Mouse (Mus musculus): ENCODE data around the gene Optc. TPM values are rescaled to one million over a fixed set of nuclear protein-coding genes. Genes with fewer than 3 reads are reported as not detected.

Gene Optc
- total and polyA plus RNA-seq, 2 experiments from 2014 or later: 3.7 to 10.4 TPM

DNA sequence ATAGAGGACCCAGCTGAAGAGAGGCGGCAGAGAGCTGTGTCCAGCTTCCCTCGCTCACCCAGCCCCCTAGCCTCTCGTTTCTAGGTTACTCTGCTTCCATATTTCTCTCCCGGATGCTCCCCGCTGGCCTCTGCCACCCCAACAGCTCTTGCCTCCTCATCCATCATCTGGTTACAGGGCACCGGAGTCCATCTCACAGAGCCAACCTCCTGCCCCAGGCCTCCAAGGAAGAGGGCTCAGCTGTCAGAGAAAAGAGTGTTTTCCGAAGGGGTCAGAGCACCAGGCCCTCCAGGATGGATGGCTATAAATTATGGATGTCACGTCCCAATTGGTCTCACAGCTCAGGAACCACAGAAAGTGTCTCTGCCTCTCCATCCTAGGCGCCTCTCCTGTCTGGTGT is 23.1 kb downstream of the Optc start:
- no peak overlapping the region for H3K4me3 ChIP-seq (ENCODE audit: low read length)
- peaks cover 13% of the 10 kb centered on the region for H3K4me1 ChIP-seq (ENCODE audit: insufficient read depth, low read length)
- H3K36me3 ChIP-seq (ENCODE audit: insufficient read depth, low read length): no peaks in the 10 kb centered on the region
- H3K9ac ChIP-seq (replicated peaks; ENCODE audit: low read length): no peak overlapping the region
- no peaks in the 10 kb centered on the region for H3K27me3 ChIP-seq (ENCODE audit: insufficient read depth, low read length)
- DNase-seq (ENCODE audit: low spot score) (no peak), ATAC-seq (no peak)
- TF ChIP-seq CTCF (IDR thresholded peaks at IDR 0.05; ENCODE audit: low read depth): no peak
- H3K4me2 ChIP-seq (ENCODE audit: low read depth, low read length): no peak overlapping the region
- no peak overlapping the region for H3K27ac ChIP-seq
- no peaks in the 10 kb centered on the region for H3K9me3 ChIP-seq (ENCODE audit: low read length)
- WGBS: 51% methylated on average over 9 of the region's 9 CpGs

DNA sequence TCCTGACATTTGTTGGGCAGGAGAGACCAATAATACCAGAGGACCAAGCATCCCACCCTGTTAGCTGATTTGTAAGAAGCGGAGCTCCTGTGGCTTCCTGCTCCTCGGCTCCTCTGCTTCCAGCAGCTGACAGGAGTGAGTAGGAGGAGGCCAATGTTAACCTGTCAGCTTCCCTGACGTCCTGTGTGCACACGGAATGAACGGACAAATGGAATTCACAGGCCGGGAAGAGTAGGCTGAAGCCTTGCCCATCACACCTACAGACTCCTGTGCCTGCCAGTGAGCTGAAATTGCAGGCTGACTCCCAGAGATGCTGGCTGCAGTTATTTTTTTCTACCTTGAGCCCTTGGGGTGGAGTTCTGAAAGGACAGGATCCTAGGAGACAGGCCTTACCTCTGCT is 23.7 kb downstream of the Optc start:
- Histone ChIP-seq H3K4me3 (ENCODE audit: low read length) (no peak overlapping the region), H3K9me3 (ENCODE audit: low read length) (no peaks in the 10 kb centered on the region), H3K9ac (replicated peaks; ENCODE audit: low read length) (no peak overlapping the region), H3K4me2 (ENCODE audit: low read depth, low read length) (no peak overlapping the region), H3K27ac (no peak overlapping the region), H3K27me3 (ENCODE audit: insufficient read depth, low read length) (no peaks in the 10 kb centered on the region), H3K4me1 (ENCODE audit: insufficient read depth, low read length) (peaks cover 13% of the 10 kb centered on the region), H3K36me3 (ENCODE audit: insufficient read depth, low read length) (no peaks in the 10 kb centered on the region)
- TF ChIP-seq CTCF (IDR thresholded peaks at IDR 0.05; ENCODE audit: low read depth): no peak
- DNase-seq (ENCODE audit: low spot score) (no peak), ATAC-seq (no peak)
- 63% methylated on average over 6 of the region's 6 CpGs for WGBS

DNA sequence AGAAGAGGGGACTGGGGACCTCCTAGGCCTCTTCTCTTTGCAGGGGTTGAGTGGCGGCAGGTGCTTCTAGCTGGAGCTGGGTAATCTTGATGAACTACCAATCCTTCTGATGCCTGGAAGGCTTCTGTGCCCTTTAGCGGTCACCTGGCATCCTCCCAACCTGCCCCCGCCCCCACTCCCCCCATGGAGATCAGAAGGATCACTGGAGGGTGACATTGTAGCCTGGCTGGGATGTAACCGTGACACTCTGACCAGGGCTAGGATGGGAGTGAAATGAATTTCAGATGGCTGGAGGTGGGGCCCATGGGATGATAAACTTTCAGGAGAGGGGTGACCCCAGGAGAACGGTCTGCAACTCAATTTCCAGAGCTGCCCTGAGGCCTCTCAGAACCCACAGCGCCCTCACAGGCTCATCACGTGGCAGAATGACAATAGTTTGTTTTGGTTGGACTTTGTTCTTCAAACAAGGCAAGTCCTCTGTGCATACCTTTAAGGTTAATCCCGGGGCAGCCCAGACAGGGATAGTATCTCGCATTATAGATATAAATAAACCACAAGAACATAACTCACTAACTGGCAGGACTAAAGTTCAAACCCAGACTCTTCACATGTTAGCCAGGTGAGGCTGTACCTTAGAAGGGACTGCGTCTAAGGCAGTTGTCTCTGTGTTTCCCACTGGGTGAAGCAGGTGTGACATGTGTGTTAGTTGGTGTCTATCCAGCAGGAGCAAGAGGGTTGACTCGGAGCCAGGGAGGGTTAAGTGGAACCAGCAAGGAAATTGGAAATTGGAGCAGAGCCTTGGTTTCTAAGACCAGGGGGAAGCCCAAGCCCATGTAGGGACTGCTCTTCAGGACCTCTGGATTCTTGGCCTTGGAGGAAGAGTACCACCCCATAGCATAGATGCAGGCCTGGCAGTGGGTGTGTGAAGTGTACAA is 25.2 kb downstream of the Optc start:
- WGBS: 54% methylated on average over 11 of the region's 11 CpGs
- no peaks in the 10 kb centered on the region for H3K9me3 ChIP-seq (ENCODE audit: low read length)
- H3K4me2 ChIP-seq (ENCODE audit: low read depth, low read length): no peak overlapping the region
- DNase-seq (ENCODE audit: low spot score) (no peak), ATAC-seq (no peak)
- H3K9ac ChIP-seq (replicated peaks; ENCODE audit: low read length): no peak overlapping the region
- H3K4me3 ChIP-seq (ENCODE audit: low read length): no peak overlapping the region
- no peak overlapping the region for H3K27ac ChIP-seq
- no peak for TF ChIP-seq CTCF (IDR thresholded peaks at IDR 0.05; ENCODE audit: low read depth)
- no peaks in the 10 kb centered on the region for H3K36me3 ChIP-seq (ENCODE audit: insufficient read depth, low read length)
- peaks cover 13% of the 10 kb centered on the region for H3K4me1 ChIP-seq (ENCODE audit: insufficient read depth, low read length)
- H3K27me3 ChIP-seq (ENCODE audit: insufficient read depth, low read length): no peaks in the 10 kb centered on the region

DNA sequence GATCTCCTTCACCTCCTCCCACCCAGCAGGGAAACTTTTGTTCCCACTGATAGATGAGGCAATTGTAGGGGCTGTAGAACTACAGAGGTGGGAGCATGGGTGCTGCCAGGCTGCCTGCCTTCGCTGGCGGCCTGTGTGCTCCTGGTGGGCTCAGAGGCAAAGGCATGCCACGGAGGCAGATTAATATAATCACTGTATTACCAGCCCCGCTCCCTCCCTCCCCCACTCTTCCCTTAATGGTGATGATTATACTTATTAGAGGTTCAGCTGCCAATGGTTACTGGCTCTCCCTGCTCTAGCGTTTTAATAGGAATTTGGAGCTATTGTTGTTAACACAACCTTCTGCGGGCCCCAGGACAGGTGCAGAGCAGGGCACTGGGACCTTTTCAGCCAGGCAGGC is 26.0 kb downstream of the Optc start:
- H3K36me3 ChIP-seq (ENCODE audit: insufficient read depth, low read length): no peaks in the 10 kb centered on the region
- DNase-seq (ENCODE audit: low spot score) (no peak), ATAC-seq (no peak)
- WGBS: 47% methylated on average over 6 of the region's 6 CpGs
- H3K4me2 ChIP-seq (ENCODE audit: low read depth, low read length): no peak overlapping the region
- peaks cover 8% of the 10 kb centered on the region for H3K4me1 ChIP-seq (ENCODE audit: insufficient read depth, low read length)
- H3K27ac ChIP-seq: no peak overlapping the region
- no peak overlapping the region for H3K4me3 ChIP-seq (ENCODE audit: low read length)
- H3K9ac ChIP-seq (replicated peaks; ENCODE audit: low read length): no peak overlapping the region
- no peaks in the 10 kb centered on the region for H3K9me3 ChIP-seq (ENCODE audit: low read length)
- no peak for TF ChIP-seq CTCF (IDR thresholded peaks at IDR 0.05; ENCODE audit: low read depth)
- no peaks in the 10 kb centered on the region for H3K27me3 ChIP-seq (ENCODE audit: insufficient read depth, low read length)

DNA sequence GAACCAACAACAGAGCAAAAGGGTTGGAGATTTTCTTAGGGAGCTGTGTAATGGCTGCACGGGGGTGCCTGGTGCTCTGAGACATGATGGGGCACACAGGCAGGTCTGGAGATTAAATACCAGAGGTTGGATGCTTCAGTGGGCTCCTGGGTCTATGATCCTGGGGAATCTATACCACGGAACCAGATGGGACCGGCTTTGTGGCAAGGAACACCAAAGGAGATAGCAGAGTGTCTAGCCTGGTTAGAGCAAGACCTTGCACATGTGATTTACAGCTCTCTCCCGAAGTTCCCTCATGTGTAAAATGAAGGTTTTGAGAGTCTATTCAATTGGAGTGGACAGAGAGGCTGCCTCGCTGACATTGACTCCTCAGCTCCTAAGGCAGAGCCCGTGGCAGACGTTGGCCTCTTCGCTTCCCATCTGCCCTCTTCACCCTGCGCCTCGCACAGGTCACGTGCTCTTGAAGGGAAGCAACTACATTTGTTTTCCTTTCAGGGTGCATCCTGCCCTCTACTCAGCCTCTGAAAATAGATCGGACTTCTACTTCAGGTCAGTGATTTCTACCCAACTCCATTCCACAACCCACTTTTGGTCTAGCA is 28.9 kb downstream of the Optc start:
- no peak overlapping the region for H3K4me2 ChIP-seq (ENCODE audit: low read depth, low read length)
- no peak for TF ChIP-seq CTCF (IDR thresholded peaks at IDR 0.05; ENCODE audit: low read depth)
- no peaks in the 10 kb centered on the region for H3K9me3 ChIP-seq (ENCODE audit: low read length)
- H3K4me1 ChIP-seq (ENCODE audit: insufficient read depth, low read length): no peaks in the 10 kb centered on the region
- no peaks in the 10 kb centered on the region for H3K27me3 ChIP-seq (ENCODE audit: insufficient read depth, low read length)
- H3K27ac ChIP-seq: no peak overlapping the region
- ATAC-seq (no peak), DNase-seq (ENCODE audit: low spot score) (no peak)
- H3K36me3 ChIP-seq (ENCODE audit: insufficient read depth, low read length): no peaks in the 10 kb centered on the region
- 68% methylated on average over 12 of the region's 12 CpGs for WGBS
- no peak overlapping the region for H3K4me3 ChIP-seq (ENCODE audit: low read length)
- no peak overlapping the region for H3K9ac ChIP-seq (replicated peaks; ENCODE audit: low read length)

DNA sequence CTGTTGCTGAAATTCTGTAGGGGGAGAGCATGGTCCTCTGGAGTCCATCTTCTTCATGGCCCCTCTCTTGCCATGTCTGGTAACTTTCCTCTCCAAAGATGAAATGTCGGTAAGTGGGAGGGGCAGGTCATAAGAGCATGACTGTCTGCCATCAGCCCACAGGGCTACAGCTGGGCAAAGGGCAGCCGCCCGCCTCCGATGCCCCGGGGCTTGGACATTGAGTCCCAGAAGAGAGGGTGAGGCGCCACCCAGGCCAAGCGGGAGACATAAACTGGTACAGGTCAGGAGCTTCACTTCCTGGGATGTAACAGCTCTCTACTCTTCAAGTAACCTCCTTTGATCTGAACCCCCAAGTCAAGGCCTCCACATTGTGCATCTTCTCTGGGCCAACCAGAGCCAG is 30.9 kb downstream of the Optc start:
- ATAC-seq (no peak), DNase-seq (ENCODE audit: low spot score) (no peak)
- no peaks in the 10 kb centered on the region for H3K27me3 ChIP-seq (ENCODE audit: insufficient read depth, low read length)
- no peak for TF ChIP-seq CTCF (IDR thresholded peaks at IDR 0.05; ENCODE audit: low read depth)
- no peaks in the 10 kb centered on the region for H3K36me3 ChIP-seq (ENCODE audit: insufficient read depth, low read length)
- H3K27ac ChIP-seq: no peak overlapping the region
- 90% methylated on average over 7 of the region's 7 CpGs for WGBS
- no peaks in the 10 kb centered on the region for H3K9me3 ChIP-seq (ENCODE audit: low read length)
- H3K4me1 ChIP-seq (ENCODE audit: insufficient read depth, low read length): no peaks in the 10 kb centered on the region
- H3K4me3 ChIP-seq (ENCODE audit: low read length): no peak overlapping the region
- H3K4me2 ChIP-seq (ENCODE audit: low read depth, low read length): no peak overlapping the region
- H3K9ac ChIP-seq (replicated peaks; ENCODE audit: low read length): no peak overlapping the region
